Mouse (Mus musculus) lung, adult 2 months (tissue): ENCODE measurements at regions not wholly inside any gene's neighbourhood (a gene's known extent, or its start where the extent isn't known, plus 50 kb on each side); places are given as distances from the start of the nearest gene placed in this dataset.

ENCODE experiments used
- CTCF ChIP-seq: fragments of 200-500 bp; IDR thresholded peaks from 2 replicates; pipeline ENCODE4 v1.5.1; 2011; ENCODE audit warnings: mild to moderate bottlenecking, low read length, control low read depth; ENCODE audit not compliant: insufficient read depth
- POLR2A ChIP-seq: fragments of 200-500 bp; IDR thresholded peaks from 2 replicates; pipeline ENCODE4 v1.6.1; 2011; ENCODE audit warnings: low read depth, mild to moderate bottlenecking, control low read depth, low read length, borderline replicate concordance; ENCODE audit errors: extremely low read depth

DNA sequence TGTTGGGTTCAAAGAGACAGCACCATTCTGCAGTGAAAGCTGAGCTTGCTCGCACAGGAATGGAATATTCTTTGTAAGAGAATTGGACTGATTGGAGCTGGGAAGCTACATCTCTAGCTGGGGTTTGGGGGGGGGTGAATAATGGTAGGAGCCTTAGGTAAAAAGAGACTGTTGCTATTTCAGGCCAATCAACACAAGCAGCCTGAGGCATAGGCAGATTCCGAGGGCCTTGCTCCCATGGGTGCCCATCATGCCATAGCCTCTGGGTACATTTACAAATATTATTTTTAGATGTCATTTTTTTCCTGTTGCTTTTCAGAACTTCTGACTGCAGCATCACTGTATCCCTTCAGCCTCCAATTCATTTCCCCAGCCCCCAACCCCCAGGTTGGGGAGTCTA lies 51.7 kb upstream of the Ptprm start:
- TF ChIP-seq CTCF = no peak
- no peak for TF ChIP-seq POLR2A
